Mouse (Mus musculus) adrenal gland (tissue): ENCODE measurements at regions not wholly inside any gene's neighbourhood (a gene's known extent, or its start where the extent isn't known, plus 50 kb on each side); places are given as distances from the start of the nearest gene placed in this dataset.

Experiments
- intact Hi-C: fragments of 180-260 bp; cut with DNase I; formaldehyde crosslinking; loops from one replicate; pipeline ENCODE4 v1.15.1; 2025

DNA sequence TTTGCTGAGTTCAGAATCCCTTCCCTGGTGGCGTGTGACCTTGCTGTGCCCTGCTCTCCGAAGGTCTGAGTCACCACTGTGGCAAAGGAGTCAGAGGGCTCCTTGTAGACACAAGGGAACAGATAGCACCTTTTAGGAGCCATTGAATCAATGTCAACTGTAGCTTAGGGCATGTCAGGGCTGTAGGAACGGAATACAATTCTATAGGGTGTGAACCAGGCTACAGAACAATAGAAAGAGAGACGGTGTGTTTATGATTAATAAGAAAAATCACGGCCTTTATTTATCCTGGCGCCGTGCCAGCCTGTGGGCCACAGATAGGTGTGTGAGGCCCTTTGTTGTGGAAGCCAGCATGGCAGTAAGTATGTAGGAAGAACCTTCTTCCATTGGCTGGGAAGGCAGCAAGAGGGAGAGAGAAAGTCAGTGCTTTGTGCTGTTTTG, 228.4 kb upstream of the Foxq1 start:
- intact Hi-C loops, result no loop called here

DNA sequence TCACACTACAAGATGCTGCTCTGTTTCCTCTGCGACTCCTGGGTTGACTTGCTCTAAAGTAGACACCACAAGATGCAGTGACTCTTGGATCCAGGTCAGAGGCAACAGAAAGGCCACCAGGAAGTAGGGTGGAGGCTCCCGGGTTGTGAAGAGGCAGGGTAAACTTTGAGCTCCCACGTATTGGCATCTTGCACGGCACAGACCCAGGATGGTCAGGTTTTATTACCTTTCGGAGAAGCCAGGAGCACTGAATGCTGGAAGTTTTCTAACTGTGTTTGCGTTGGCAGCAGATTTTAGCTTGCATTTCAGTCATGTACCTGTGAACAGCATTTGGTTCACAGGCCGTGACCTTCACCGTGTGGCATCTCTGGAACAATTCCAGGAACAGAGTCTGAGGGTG, 227.2 kb upstream of the Foxq1 start:
- intact Hi-C loops, result no loop called here

DNA sequence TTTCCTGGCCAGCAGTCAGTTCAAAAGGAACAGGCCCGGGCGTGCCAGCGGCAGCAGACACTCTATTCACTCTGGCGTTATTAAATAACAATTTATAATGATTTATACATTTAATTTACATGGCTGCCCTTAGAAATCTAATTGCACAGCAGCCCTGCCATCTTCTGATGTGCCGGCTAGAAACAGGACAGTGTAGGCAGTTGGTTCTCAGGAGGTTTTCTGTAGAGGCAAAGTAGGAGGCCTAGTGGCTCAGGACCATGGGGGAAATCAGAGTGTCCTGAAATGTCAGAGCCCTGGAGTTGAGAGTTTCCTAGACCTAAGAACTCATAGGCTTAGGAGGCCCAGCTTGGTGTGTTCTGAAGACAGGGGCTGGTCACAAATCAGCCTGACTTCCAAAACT, 225.2 kb upstream of the Foxq1 start:
- intact Hi-C loops, result no loop called here

DNA sequence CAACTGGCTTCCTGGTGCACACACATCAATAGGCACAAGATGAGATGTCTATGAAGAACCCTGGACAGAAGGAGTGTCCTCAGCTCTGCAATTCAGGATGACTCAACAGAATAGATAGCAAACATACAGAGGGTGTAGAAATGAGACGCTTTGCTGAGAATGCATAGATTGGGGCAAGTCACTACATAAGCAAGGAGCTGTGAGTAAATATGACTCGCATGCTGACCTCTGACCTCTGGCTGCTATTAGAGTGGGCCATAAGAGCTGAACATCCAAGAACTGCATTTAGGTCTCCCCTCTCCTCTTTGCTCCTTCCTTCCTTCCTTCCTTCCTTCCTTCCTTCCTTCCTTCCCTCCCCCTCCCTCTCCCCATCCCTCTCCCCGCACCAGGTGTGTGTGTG, 221.0 kb upstream of the Foxq1 start:
- intact Hi-C loops, result no loop called here

DNA sequence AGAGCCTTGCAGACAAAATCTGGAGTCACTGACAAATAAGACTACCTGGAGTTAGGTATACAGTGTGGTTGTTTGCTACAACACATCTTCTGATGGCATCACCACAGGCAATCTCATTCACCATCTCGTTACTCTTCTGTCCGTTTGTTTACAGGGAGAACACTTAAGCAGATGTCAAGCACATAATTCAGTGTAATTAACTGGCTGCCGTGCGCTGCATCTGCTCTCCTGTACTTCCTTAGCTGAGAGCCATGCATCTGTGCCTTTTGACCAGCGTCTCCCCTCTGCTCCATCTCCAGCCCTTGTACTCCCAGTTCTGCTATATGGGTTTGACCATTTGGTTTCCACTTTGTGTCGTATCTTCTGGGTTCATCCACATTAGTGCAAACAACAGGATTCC, 218.3 kb upstream of the Foxq1 start:
- intact Hi-C loops, result no loop called here

DNA sequence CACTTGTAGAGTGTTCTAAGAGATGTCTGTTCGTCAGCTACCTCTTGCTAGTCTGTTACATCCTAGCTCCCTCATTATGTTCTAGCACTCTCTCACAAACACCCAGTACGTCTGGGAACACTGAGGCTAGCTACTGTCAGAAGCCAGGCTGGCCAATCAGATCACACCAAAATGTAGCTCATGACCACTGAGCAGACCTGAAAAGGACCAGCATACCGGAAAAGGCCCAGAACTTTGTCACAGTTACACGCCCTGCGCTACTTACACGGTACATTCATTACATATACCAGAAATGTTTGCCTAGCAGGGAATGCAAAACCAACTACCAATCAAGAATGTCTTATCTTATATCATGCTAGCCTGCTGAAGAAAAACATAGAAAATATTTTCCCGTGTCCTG, 216.5 kb upstream of the Foxq1 start:
- intact Hi-C loops, result no loop called here

DNA sequence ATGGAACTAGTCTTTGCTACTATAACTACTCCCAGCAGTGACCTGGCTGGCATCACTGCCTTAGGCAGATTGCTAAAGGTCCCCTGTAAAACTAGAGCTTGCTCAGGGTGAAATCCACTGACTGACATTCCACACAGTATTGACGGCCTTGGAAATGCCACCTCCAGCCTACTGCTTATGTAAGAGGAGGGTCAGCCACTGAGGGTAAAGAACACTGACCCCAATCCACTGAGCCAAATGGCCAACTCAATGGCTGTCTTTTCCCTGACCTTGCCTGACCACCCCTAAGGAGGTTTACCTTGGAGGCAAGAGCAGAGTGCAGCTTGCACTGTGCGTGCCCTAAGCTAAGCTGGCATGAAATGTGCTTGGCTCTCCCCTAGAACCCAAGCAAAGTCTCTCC, 216.0 kb upstream of the Foxq1 start:
- intact Hi-C loops, result no loop called here

DNA sequence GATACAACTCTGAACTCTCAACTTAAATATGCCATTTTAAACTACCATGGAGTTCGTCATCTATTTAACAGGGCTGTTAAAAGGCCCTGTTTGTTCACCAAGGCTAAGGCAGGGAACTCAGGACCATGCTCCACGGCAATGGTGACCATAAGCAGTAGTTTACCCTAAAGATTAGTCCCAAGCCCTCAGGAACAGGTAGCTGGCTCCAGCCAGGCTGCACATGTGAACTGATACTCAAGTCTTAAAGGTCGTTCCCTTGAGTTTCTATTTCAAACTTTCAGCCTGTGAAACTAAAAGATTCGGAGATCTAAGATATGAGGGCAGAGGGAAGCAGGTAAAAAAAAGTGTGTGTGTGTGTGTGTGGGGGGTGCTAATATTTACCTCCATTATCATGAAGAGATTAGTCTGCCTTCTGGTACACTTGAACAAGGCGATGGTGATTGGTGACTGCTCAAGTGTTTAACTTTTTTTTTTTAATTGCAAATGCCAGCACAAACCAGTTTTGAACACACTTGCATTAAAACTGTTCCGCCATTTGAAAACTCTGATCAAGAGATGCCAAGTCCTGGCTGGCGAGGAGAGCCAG, 215.5 kb upstream of the Foxq1 start:
- intact Hi-C loops, result no loop called here

DNA sequence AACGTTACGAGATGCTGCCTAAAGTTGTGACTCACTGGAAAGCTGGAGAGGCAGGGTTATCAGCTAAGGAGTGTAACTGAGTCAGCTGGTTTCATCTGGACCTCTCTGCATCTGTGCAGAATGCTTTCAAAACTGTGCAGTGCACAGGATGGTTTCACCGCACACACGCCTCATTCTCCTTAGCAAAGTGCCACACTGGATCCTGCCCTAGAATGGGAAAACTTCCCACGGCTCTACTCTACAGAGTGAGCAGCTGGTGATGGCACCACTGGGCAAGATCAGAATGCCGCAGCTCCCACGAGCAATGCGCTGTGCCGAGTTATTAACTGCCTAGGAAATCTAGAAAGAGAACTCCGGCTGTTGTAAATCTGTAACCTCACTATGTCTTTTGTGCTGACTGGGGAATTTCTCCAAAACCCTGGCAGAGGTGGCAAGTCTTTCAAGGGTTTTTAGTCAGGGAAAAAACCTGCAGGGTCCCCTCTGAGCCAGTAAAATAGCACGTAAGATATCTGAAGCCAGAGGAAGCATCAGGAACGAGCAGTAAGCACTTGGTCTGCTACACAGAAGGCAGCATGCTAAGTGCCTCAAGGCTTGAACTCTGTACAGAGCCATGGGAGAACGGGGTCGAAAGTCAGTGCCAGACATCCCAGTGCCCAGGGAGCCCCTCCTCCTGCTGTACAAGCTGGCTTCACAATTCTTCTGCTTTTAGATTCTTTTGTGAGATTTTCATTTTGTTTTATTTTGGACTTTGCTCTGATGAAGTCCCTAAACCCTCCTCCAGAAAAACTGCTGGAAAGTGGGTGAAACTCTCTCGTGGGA, 214.4 kb upstream of the Foxq1 start:
- intact Hi-C loops, result no loop called here

DNA sequence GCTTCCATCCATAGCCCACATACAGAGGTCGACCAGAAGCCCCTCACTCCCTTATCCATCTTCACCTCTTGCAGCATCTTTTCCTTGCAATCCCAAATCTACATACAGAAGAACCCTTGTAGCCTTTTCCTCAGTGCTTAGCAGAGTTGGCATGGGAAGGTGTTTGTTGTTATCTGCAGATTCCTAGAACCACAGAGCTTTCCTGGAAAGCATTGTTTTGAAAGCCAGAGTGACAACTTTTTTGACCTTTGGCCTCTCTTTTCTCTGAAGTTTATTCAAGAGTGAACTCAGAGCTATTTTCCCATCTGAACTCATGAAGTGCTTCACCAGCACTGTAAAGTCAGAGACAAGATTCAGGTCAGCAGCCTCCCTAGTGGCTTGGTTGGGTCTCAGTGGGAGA, 209.7 kb upstream of the Foxq1 start:
- intact Hi-C loops, result no loop called here

DNA sequence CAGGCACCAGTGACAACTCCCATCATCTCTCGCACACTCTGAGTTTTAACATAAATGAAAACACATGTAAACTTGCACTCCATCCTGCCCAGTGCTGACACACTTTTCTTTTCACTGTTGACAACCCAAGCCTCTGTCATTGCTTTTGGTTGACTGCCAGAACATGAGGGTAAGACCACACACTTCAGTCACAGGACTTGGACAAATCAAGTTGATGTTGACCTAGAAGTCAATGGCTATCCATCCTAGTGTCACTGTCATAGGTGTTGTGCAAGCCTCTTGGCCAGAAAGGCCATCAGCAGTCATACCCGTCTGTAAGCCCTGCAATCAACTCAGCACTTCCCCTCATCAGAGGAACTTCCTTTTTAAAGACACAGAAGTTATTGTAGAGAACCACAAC, 208.9 kb upstream of the Foxq1 start:
- intact Hi-C loops, result no loop called here

DNA sequence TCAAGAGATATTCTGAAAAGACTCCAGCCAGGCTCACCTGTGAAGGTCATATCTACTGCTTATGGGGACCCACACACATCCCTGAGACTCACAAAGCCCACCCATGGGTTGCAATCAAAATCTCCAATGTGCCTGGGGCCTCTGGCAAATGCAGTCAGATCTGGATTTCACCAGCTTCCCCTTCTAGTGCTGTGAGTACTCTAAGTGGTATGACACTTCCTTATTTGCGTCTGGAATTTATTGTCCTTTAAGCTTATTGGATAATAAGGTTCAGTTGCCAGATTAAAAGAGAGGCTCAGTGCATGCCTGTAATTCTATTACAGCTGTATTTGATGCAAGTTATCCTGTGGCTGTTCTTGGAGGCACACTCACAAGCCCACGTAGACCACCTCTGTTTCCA, 206.3 kb upstream of the Foxq1 start:
- intact Hi-C loops, result loop anchor here (5.0 kb wide), 1 partner anchor 208 kb away; the partner anchor contains the start of genes A530084C06Rik and Foxq1

DNA sequence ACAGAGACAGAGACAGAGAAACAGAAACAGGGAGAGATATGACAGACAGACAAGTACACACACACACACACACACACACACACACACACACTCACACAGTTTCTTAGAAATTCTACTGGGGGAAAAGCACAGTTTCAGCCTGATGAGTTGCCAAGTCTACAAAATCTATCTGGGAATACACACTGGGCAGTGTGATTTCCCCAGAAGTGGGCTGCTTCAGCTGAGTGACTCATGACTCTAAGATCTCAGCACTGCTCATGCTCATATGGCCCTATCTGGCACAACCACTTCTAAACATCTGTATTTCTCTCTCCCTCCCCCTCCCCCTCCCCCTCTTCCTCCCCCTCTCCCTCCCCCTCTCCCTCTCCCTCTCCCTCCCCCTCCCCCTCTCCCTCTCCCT, 204.5 kb upstream of the Foxq1 start:
- intact Hi-C loops, result loop anchor here (5.0 kb wide), 1 partner anchor 206 kb away; the partner anchor contains the start of genes A530084C06Rik and Foxq1

DNA sequence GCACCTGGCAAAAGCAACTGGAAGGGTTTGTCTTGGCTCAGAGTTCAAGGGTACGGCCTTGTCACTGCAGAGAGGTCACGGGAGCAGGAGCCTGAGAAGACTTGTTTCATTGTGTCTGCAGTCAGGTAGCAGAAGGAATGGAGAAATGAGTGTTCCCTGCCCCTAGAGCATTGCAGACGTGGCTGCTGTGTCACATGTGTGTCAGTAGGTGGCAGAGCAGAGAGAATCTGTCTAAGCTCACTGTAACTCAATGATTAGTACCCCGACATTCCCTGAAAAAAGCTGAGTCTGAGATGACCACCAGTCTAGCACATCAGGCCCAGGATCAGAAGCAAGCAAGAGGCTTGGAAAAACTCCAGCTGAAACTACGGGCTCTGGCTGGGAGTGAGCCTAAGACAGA, 203.1 kb upstream of the Foxq1 start:
- intact Hi-C loops, result loop anchor here (5.0 kb wide), 1 partner anchor 204 kb away; the partner anchor contains the start of genes A530084C06Rik and Foxq1

DNA sequence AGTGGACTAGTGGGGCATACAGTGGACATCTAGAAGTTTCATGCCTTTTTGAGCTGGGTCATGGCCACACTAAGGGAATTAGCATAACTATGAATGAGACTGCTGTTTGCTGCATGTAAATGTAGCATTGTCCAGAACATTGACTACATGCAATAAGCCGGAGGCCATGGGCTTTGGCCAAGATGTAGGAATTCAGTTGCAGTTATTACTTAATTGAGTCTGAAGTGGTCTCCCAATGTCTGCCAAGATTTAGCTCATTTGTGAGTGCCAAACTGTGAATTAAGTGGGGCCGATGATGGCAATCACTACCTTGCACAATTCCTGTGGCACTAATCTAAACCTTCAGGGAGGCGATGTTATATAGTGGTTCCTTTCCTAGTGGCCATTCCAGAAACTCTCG, 196.6 kb upstream of the Foxq1 start:
- intact Hi-C loops, result no loop called here

DNA sequence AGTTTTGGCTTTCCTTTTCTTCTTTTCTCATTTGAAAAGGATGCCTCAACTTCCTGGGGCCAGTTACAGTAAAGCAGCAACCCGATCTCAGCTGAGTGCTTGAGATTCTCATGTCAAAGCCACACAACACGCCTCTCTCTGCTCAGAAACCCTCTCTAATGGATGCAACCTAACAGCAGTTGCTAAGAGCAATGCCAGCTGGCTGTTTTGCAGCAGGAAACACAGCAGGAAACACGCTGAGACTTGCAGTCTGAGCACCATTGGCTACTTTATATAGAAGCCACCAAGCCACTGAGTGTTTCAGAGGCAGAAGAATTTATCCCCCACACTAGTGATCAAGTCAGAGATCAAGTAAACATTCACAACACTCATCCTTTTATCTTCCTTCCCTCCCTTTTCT, 193.5 kb upstream of the Foxq1 start:
- intact Hi-C loops, result no loop called here

DNA sequence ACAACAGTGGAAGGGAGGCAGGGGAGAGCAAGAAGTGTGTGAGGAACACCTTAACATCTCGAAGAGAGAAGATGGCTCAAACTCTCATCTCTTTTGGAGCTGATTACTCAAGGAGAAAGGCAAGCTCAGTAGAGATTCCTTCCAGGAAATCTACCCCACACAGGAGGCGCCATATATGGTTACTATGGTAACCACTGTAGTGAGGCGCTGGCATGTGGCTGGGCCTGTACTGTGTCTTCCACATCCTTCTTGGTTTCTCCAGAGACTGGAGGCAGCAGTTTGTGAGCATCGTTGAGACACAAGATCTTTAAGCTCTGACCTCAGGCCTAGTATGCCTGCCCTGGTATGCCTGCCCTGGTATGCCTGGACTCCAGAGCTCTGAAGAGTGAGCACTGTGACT, 191.6 kb upstream of the Foxq1 start:
- intact Hi-C loops, result no loop called here

DNA sequence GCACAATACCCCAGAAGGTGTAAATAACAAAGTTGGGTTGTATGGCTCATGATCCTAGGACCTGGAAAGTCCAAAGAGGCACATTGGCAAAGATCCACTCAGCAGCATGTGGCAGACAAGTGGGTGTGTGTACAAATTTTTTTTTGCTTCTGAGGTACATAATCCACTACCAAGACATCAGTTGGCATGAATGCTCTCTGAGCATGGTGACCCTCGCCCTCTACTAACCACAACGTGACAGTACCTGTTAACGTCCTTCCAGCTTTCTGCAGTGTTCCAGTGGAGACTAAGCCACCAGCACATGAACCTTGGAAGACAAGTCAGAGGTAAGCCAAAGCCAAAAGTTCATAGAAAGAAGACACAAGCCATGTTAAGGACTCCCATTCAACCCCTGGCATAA, 188.7 kb upstream of the Foxq1 start:
- intact Hi-C loops, result no loop called here

DNA sequence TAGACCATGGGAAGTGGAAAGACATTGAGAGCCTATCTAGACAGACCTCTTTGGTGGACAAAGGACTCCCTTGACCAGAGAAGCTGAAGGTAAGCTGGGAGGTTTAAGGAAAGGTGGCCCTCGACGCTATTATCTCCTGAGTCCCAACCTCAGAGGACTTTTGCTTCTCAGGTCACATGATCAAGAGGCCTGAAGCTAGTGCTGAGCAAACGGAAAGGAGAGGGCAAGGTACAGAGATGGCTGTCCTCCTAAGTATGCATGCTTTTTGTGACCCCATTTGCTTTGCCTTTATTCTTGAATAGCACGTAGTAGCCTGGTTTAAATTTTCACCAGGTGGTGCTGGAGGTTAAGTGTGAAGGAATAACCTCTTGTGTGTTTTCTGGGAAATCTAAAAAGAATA, 186.8 kb upstream of the Foxq1 start:
- intact Hi-C loops, result no loop called here

DNA sequence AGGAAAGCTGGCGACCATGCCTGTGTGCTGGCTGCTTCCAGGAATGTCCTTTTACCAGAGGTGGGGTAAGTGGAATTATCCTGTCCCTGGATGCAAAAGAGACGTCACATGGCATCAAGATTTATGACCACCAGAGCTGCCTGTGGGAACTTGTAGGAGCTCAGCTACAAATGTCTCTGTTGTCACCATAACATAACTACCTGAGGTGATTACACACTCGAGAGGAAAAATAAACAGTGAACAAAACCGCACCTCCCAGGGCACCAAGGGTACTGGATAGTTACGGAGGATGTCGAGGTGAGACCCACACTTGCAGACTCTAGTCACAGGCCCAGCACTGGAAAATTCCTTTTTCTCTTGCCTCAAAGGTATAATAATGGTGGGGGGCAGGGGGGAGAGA, 185.1 kb upstream of the Foxq1 start:
- intact Hi-C loops, result no loop called here

DNA sequence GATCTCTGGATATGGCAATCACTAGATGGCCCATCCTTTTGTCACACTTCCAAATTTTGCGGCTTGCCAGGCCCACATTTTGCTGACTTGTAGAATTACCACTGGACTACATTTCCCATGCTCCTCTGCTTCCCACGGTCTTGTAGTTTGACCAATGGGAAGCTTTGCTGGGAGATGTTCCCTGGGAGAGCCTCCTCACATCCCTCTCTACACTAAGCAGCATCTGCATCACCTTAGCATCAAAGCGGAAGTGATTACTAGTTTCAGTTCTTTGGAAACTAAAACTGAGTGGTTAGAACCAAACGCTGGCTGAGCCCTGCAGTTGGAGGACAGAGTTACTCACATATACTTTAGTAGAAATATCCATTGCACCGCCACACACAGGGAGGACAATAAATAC, 181.9 kb upstream of the Foxq1 start:
- intact Hi-C loops, result no loop called here

DNA sequence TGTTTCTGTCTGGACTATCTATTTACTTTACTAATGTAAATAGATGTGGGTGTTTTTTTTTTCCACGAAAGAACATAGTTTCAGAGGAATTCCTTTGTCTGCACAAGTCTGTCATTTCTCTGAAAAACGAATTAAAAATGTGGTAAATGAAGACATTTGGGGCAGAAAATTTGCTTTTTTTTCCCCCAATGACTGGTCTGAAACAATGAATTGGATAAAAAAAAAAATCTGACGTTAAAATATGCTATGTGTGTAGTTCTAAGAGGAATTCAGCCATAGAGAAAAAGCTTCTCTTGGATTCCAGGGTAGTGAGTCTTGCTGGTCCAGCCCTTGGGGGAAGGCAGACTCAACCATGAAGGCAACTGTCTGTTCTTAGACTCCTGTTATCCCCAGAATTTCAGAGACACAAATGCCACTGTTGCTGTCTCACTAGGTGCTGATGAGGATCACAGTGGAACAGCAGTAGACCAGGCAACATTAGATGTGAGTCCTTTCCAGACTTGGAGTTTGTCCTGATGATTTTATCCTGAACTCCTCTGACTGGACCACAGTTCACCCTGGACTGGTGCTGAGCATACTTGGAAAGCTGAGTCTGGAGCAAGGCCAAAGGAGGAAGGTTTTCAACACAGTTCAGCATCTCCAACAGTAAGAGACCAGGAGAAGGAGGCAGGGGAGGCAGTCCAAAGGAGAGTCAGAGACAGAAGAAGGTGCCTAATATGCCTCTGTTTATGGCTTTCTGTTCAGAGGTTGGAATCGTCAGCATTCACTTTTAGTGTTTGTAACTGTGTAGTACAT, 162.3 kb upstream of the Foxq1 start:
- intact Hi-C loops, result no loop called here
